Mouse (Mus musculus): ENCODE data around the gene Ddx43. TPM values are rescaled to one million over a fixed set of nuclear protein-coding genes. Genes with fewer than 3 reads are reported as not detected.

Ddx43 gene
- polyA plus RNA-seq, 1 experiment from 2014 or later = 0.30 TPM

DNA sequence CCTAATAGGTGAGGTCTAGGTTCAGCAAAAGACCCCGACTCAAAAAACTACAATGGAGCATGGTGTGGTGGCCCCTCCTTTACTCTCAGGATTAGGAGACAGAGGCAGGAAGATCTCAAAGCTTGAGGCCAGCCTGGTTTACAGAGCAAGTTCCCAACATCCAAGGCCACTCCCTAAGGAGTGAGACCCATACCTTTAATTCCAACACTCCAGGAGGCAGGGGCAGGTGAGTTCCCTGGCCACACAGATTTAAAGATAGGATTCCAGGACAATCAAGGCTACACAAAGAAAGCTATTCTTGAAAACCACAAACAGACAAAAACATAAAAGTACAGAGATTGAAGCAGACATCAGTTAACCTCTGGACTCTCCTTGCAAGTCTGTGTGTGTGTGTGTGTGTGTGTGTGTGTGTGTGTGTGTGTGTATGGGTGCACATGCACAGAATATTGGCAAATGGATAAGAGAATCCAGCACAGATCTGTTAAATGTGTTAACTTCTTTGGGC, 20.6 kb upstream of the Ddx43 start:
- peaks cover 10% of the 10 kb centered on the region for H3K4me1 ChIP-seq (replicated peaks)
- ATAC-seq (ENCODE audit: insufficient number of reproducible peaks, insufficient read depth, low FRiP score, low TSS enrichment, low read depth) = no peak

DNA sequence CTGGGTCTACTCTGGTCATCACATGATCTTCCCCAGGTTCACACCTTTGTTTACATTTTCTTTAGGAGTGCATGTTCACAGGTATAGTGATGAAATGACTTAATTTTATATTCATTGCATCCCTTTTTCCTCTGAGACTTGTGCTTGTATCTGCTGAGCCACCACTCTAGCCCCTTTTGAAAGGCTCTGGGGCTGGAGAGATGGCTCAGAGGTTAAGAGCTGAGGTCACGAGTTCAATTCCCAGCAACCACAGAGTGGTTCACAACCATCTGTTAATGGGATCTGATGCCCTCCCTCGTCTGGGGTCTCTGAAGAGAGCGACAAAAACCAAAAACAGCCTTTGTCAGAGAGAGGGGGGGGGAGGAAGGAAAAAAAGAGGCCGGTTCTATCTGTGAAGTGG, 20.1 kb upstream of the Ddx43 start:
- no peaks in the 10 kb centered on the region for H3K36me3 ChIP-seq
- 55% methylated on average over 4 of the region's 4 CpGs for WGBS
- H3K4me1 ChIP-seq (replicated peaks) = peaks cover 10% of the 10 kb centered on the region
- peaks cover 16% of the 10 kb centered on the region for H3K27me3 ChIP-seq
- no peak overlapping the region for H3K4me3 ChIP-seq (replicated peaks)
- no peak overlapping the region for H3K4me2 ChIP-seq
- no peaks in the 10 kb centered on the region for H3K9me3 ChIP-seq
- no peak overlapping the region for H3K27ac ChIP-seq
- ATAC-seq (ENCODE audit: insufficient number of reproducible peaks, insufficient read depth, low FRiP score, low TSS enrichment, low read depth) = no peak
- H3K9ac ChIP-seq (replicated peaks) = no peak overlapping the region

More for the DNA sequence above, 20.6 kb upstream of the Ddx43 start:
- no peak overlapping the region for H3K4me2 ChIP-seq
- no peak overlapping the region for H3K27ac ChIP-seq
- no peaks in the 10 kb centered on the region for H3K36me3 ChIP-seq
- 76% methylated on average over 1 of the region's 1 CpGs for WGBS
- H3K9ac ChIP-seq (replicated peaks) = no peak overlapping the region
- H3K9me3 ChIP-seq = no peaks in the 10 kb centered on the region
- no peak overlapping the region for H3K4me3 ChIP-seq (replicated peaks)
- peaks cover 12% of the 10 kb centered on the region for H3K27me3 ChIP-seq

DNA sequence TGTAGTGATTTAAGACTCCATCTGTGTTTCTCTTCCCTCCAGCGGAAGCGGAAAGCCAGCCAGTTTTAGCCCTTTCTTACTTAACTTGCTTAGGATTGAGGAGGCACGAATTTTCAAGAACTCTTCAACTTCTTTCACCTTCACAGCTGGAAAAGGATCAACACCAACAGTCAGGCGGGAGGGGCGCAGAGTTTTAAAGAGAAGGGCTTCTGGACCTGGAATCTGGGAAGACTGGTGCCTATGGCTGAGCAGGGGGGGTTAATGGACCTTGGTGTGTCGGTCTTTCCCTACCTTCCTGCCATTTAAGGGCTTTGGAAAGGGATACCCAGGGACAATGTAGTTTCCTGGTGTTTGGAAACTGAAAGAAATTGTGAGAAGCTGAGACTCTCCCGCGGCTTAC, 18.0 kb upstream of the Ddx43 start:
- Histone ChIP-seq H3K27me3 (peaks cover 16% of the 10 kb centered on the region), H3K4me2 (peak overlapping the region; percentile 68), H3K4me3 (replicated peaks) (peak overlapping the region; percentile 36), H3K9me3 (no peaks in the 10 kb centered on the region), H3K36me3 (no peaks in the 10 kb centered on the region), H3K9ac (replicated peaks) (peak overlapping the region; percentile 50; the same call in 1 of the 2 replicates), H3K27ac (no peak overlapping the region), H3K4me1 (replicated peaks) (peaks cover 10% of the 10 kb centered on the region)
- WGBS = 30% methylated on average over 8 of the region's 8 CpGs
- no peak for ATAC-seq (ENCODE audit: insufficient number of reproducible peaks, insufficient read depth, low FRiP score, low TSS enrichment, low read depth)

DNA sequence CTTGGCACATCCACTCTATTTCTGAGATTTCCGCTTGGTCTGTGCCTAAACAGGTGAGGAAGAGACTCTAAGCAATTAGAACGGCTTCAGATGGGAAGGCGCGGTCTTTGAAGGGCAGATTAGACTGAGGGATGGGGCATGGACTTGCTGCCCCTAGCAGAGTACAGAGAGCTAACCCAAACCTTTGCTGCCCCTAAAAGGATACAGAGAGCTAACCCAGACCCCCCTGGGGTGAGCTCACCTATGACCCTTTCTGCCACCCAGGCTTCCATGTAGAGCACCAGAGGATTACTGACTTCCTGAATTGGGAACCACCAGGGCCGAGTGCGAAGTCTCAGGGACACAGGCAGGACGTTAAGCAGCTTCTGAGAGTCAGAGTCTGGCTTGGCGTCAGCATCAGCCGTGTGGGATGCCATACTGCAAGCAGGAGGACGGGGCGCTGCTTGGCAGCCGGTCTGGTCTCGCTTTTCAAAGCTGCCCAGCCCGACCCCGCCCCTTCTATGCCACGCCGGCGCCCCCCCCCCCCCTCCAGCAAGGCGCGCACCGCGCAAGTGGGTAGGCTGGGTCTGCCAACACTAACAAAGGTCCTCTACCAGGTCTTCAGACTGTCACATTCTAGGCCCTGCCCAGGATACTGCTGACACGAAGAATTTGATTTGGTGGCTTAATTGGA, 17.3 kb upstream of the Ddx43 start, which contains the start of gene Ooep:
Gene Ooep (minus strand): TSS at position 613 of the 673 bp plus-strand sequence.
- no peak within 1 kb of the TSS for H3K27ac ChIP-seq
- peak within 1 kb of the TSS; percentile 50 for H3K9ac ChIP-seq (replicated peaks)
- H3K4me1 ChIP-seq (replicated peaks) = peaks cover 10% of the 10 kb centered on the region
- H3K36me3 ChIP-seq = no peaks in the 10 kb centered on the region
- peaks cover 16% of the 10 kb centered on the region for H3K27me3 ChIP-seq
- H3K4me3 ChIP-seq (replicated peaks) = peak within 1 kb of the TSS; percentile 36
- 5% methylated on average over 23 of the region's 23 CpGs for WGBS
- no peaks in the 10 kb centered on the region for H3K9me3 ChIP-seq
- peak; percentile 83; the same call in 1 of the 2 replicates for ATAC-seq (ENCODE audit: insufficient number of reproducible peaks, insufficient read depth, low FRiP score, low TSS enrichment, low read depth)
- H3K4me2 ChIP-seq = peak within 1 kb of the TSS; percentile 68

DNA sequence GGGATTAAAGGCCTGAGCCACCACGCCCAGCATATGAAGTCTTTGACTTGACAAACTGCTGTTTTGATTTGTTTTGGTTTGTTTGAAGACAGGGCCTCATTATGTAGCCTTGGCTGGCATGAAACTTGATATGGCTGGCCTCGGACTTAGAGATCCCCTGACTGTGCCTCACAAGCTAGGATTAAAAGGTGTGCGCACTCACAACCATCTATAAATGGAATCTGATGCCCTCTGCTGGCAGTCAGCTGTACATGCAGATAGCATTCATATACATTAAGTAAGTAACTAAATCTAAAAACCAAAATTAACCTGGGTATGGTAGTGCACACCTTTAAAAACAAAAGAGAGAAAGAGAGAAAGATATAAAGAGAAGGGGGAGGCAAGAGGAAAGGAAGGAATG, 9.7 kb upstream of the Ddx43 start:
- no peak overlapping the region for H3K27ac ChIP-seq
- no peaks in the 10 kb centered on the region for H3K4me1 ChIP-seq (replicated peaks)
- WGBS = 50% methylated on average over 3 of the region's 3 CpGs
- H3K36me3 ChIP-seq = no peaks in the 10 kb centered on the region
- no peak for ATAC-seq (ENCODE audit: insufficient number of reproducible peaks, insufficient read depth, low FRiP score, low TSS enrichment, low read depth)
- no peak overlapping the region for H3K9ac ChIP-seq (replicated peaks)
- peaks cover 2% of the 10 kb centered on the region; the same call in 1 of the 2 replicates for H3K27me3 ChIP-seq
- H3K9me3 ChIP-seq = no peaks in the 10 kb centered on the region
- H3K4me3 ChIP-seq (replicated peaks) = no peak overlapping the region
- H3K4me2 ChIP-seq = no peak overlapping the region

DNA sequence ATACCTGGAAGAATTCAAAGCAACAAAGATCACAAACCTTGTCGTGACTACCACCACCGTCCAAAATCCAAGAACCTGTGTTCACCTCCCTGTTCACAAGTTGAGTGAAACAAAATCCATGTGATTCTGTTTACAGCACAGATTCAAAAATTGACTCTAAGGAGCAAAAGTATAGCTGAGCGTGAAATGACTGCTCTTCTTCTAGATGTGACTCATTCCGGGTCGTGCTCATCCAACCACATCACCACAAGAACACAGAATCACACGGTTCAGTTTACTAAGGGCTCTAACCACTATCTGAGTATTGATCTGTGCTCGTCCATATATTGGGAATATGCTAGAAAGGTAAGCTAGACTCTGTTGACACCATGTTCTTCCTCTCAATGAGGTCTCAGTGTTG, 8.6 kb upstream of the Ddx43 start:
- H3K4me2 ChIP-seq = no peak overlapping the region
- H3K27me3 ChIP-seq = peaks cover 12% of the 10 kb centered on the region
- no peak overlapping the region for H3K27ac ChIP-seq
- H3K9ac ChIP-seq (replicated peaks) = no peak overlapping the region
- H3K9me3 ChIP-seq = no peaks in the 10 kb centered on the region
- no peaks in the 10 kb centered on the region for H3K36me3 ChIP-seq
- ATAC-seq (ENCODE audit: insufficient number of reproducible peaks, insufficient read depth, low FRiP score, low TSS enrichment, low read depth) = no peak
- H3K4me3 ChIP-seq (replicated peaks) = no peak overlapping the region
- WGBS = 87% methylated on average over 7 of the region's 7 CpGs
- no peaks in the 10 kb centered on the region for H3K4me1 ChIP-seq (replicated peaks)

DNA sequence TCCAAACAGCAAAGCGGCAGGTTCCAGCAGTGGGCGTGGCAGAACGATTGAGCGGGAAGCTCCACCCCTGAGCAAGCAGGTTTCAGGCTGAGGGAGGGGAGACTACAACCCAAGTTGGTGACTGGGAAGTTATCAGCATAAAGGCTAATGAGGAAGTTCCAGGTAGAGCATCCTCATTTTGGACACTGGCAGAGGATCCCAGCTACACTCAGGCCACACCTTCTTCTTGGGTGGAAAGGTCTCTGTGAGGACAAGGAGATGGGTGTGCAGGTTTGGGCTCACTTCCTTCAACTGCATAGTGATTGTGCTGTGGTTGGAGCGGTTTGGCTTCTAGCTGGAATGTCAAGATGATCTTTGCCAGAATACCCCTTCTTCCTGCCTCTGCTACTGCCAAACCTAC, 5.6 kb upstream of the Ddx43 start:
- no peak for ATAC-seq (ENCODE audit: insufficient number of reproducible peaks, insufficient read depth, low FRiP score, low TSS enrichment, low read depth)
- Histone ChIP-seq H3K36me3 (no peaks in the 10 kb centered on the region), H3K4me2 (no peak overlapping the region), H3K9me3 (no peaks in the 10 kb centered on the region), H3K9ac (replicated peaks) (no peak overlapping the region), H3K4me1 (replicated peaks) (no peaks in the 10 kb centered on the region), H3K27me3 (peaks cover 40% of the 10 kb centered on the region), H3K4me3 (replicated peaks) (no peak overlapping the region), H3K27ac (no peak overlapping the region)
- WGBS = 56% methylated on average over 5 of the region's 5 CpGs

DNA sequence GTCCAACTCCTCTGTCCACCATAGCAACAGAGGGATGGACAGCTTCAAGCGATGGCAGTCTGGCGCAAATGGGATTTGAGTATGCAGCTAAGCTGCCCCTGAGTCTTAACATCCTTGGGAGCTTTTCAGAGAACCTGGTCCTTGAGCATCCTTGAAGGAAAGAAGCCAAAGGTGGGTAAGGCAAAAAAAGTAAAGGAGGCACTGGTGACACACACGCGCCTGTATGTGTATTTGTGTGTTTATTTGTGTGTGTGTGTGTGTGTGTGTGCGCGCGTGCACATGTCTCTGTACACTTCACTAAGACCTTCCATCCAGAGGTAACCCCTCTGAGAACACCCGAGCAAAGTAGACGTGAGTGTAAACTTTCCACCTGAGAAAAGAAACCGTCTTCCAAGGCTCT, 1.8 kb upstream of the Ddx43 start:
- Histone ChIP-seq H3K9ac (replicated peaks) (no peak overlapping the region), H3K36me3 (no peaks in the 10 kb centered on the region), H3K27me3 (peaks cover 74% of the 10 kb centered on the region), H3K27ac (no peak overlapping the region), H3K4me2 (no peak overlapping the region), H3K4me1 (replicated peaks) (peaks cover 4% of the 10 kb centered on the region; the same call in 1 of the 2 replicates), H3K4me3 (replicated peaks) (no peak overlapping the region), H3K9me3 (no peaks in the 10 kb centered on the region)
- 84% methylated on average over 10 of the region's 10 CpGs for WGBS
- no peak for ATAC-seq (ENCODE audit: insufficient number of reproducible peaks, insufficient read depth, low FRiP score, low TSS enrichment, low read depth)

DNA sequence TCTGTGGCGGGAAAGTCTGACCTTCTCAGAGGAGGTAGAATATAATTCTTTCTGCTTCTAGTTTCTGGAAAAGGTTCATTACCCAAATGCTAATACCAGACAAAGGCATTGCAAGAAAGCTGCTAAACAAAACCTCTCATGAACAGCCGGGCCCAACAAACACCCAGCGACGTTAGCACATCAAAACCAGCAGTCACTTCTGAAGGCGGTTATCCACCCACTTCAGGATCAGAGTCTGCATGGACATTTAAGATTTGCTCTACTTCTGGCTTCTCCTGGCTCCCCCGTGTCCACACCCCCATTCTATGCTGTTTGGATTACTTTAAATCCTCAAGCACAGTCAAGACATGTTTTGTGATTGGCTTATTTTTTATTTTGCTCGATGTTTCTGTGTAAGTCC, 975 bp upstream of the Ddx43 start:
- no peak overlapping the region for H3K4me2 ChIP-seq
- H3K4me3 ChIP-seq (replicated peaks) = no peak overlapping the region
- WGBS = 63% methylated on average over 7 of the region's 7 CpGs
- peaks cover 4% of the 10 kb centered on the region; the same call in 1 of the 2 replicates for H3K4me1 ChIP-seq (replicated peaks)
- no peak for ATAC-seq (ENCODE audit: insufficient number of reproducible peaks, insufficient read depth, low FRiP score, low TSS enrichment, low read depth)
- no peak overlapping the region for H3K27ac ChIP-seq
- H3K9me3 ChIP-seq = no peaks in the 10 kb centered on the region
- H3K36me3 ChIP-seq = no peaks in the 10 kb centered on the region
- H3K27me3 ChIP-seq = peaks cover 79% of the 10 kb centered on the region
- H3K9ac ChIP-seq (replicated peaks) = no peak overlapping the region

DNA sequence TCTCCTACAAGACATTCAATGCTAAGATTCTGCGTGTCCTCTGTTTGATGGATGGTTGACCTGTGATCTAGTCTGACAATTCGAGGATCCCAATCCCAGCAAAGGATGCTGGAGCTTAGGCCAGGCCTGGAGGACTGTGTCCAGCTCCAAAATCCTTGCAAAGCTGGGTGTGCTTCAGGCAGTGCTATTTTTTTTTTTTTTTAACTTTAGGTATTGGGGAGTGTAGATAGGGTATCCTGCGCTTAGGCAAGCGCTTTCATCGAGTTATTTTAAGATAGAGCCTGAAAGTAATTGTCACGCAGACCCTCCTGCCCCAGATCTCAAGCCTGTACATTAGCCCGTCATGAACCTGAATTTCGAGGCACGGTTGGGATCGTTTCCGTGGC, 340 bp upstream of the Ddx43 start:
- ATAC-seq (ENCODE audit: insufficient number of reproducible peaks, insufficient read depth, low FRiP score, low TSS enrichment, low read depth) = no peak
- Histone ChIP-seq H3K9ac (replicated peaks) (0 out of 2 replicates have a peak overlapping the region, but pooled peaks have one; percentile 47), H3K9me3 (no peaks in the 10 kb centered on the region), H3K27me3 (peaks cover 79% of the 10 kb centered on the region), H3K27ac (no peak overlapping the region), H3K4me1 (replicated peaks) (peaks cover 4% of the 10 kb centered on the region; the same call in 1 of the 2 replicates), H3K36me3 (no peaks in the 10 kb centered on the region), H3K4me3 (replicated peaks) (peak overlapping the region; percentile 43), H3K4me2 (peak overlapping the region; percentile 61)
- 38% methylated on average over 11 of the region's 11 CpGs for WGBS

DNA sequence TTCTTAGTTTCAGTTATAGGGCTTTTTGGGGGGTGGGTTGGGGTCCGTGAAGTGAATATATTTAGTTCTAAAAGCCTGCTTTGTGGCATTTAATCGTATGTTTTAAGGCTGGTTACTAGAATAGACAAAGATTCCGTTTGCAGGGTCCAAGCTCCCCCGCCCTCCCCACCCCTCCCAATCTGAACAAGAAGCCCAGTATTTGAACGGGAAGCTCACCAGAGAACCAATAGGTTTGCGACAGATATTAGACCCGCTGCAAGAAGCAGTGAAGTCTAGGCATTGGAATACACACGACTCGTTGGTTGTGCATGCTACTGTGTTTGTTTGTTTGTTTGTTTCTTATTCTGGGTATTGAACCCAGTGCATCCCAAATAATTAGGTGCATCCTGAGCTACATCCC, 940 bp downstream of the Ddx43 start:
- no peak overlapping the region for H3K9ac ChIP-seq (replicated peaks)
- ATAC-seq (ENCODE audit: insufficient number of reproducible peaks, insufficient read depth, low FRiP score, low TSS enrichment, low read depth) = no peak
- H3K4me1 ChIP-seq (replicated peaks) = peaks cover 4% of the 10 kb centered on the region; the same call in 1 of the 2 replicates
- no peaks in the 10 kb centered on the region for H3K36me3 ChIP-seq
- peak overlapping the region; percentile 61 for H3K4me2 ChIP-seq
- H3K4me3 ChIP-seq (replicated peaks) = peak overlapping the region; percentile 43
- H3K9me3 ChIP-seq = no peaks in the 10 kb centered on the region
- no peak overlapping the region for H3K27ac ChIP-seq
- WGBS = 60% methylated on average over 9 of the region's 9 CpGs
- peaks cover 70% of the 10 kb centered on the region for H3K27me3 ChIP-seq

DNA sequence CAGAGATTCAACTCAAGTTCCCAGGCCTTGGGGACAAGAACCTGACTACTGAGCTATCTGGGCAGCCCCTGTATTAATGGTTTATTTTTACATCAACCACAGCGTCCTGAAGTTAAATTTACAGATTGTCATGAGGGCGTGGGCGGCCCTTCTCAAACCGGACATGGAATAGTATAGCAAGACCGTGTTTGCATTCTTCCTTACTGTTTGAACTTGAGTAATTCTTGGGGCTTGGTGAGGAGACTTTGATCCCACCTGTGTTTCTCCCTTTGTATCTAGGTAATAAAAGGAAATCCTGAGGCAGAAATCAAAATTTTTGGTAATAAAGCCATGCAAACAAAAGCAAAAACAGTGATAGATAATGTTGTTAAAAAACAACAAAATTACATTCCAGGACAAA, 5.0 kb downstream of the Ddx43 start:
- H3K36me3 ChIP-seq = no peaks in the 10 kb centered on the region
- WGBS = 85% methylated on average over 5 of the region's 5 CpGs
- H3K4me3 ChIP-seq (replicated peaks) = no peak overlapping the region
- peaks cover 33% of the 10 kb centered on the region for H3K27me3 ChIP-seq
- H3K27ac ChIP-seq = no peak overlapping the region
- H3K4me1 ChIP-seq (replicated peaks) = peaks cover 4% of the 10 kb centered on the region; the same call in 1 of the 2 replicates
- H3K9ac ChIP-seq (replicated peaks) = no peak overlapping the region
- no peaks in the 10 kb centered on the region for H3K9me3 ChIP-seq
- no peak for ATAC-seq (ENCODE audit: insufficient number of reproducible peaks, insufficient read depth, low FRiP score, low TSS enrichment, low read depth)
- H3K4me2 ChIP-seq = no peak overlapping the region
